Comparison of ENCODE assay signal across 8 mouse cellular contexts in the genomic region with DNA sequence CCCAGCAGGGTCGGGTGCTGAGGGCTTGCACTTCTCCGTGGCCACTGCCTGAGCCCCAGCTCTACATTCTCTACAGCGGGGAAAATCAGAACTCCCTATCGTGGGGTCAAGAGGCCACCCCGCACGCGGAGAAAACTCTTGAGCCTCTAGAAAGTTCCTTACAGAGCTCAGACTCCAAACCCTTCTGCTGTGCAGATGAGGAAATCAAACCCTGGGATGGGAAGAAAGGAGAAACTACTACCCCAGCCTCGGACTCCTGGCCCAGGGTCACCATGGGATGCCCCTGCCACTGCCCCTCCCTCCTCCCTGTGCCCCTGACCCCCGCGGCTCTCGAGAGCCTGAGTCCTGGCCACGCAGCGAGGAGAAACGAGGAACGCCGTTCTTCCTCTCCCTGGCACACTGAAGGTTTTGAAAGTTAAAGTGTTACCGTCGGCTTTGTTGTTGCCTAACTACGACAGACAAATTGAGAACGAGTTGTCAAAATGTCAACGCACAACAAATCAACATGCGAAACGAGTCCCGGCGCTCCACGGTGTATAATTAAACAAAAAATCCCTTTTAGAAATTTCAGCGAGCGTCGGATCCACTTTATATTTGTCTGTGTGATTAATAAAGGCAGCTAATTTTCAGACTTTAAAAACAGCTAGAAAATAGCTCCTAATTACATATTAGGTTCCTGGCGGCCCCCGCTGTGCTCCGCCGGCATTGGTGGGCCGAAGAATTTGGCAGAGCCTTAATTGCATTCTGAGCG. TPM values are rescaled to one million over a fixed set of nuclear protein-coding genes. Genes with fewer than 3 reads are reported as not detected.
A peak's percentile ranks its signal among the peaks of the same experiment; 100 is the strongest.
DNase-seq lines count a peak whose midpoint lies in the region; ATAC-seq and TF ChIP-seq lines count a peak whose summit lies in the region.

No protein-coding gene starts in this region.

- intact Hi-C loops in left cerebral cortex, postnatal 14 days (cut with DNase I) = no loop called here

- peak overlapping the region; percentile 20; the same call in 1 of the 2 replicates for H3K4me2 ChIP-seq in embryonic facial prominence, embryonic 13.5 days
- peak overlapping the region; percentile 30; the same call in 1 of the 2 replicates for H3K4me2 ChIP-seq in hindbrain, postnatal 0 days (ENCODE audit: low read depth, low read length)
- peak overlapping the region; percentile 0; the same call in 1 of the 2 replicates for H3K4me2 ChIP-seq in midbrain, embryonic 15.5 days

- no peaks in the 10 kb centered on the region for H3K36me3 ChIP-seq in embryonic facial prominence, embryonic 13.5 days
- no peaks in the 10 kb centered on the region for H3K36me3 ChIP-seq in hindbrain, postnatal 0 days (ENCODE audit: insufficient read depth, low read length)
- H3K36me3 ChIP-seq in midbrain, embryonic 15.5 days (replicated peaks) = no peaks in the 10 kb centered on the region

- peak; percentile 24 to 65 for DNase-seq in left cerebral cortex, postnatal 14 days (ENCODE audit: low spot score in 2 of 2)
- no peak for DNase-seq in left cerebral cortex, adult 11 months (ENCODE audit: low spot score)
- peak; percentile 55 for DNase-seq in hindbrain, postnatal 0 days (ENCODE audit: low spot score)
- no peak for DNase-seq in ovary, postnatal 36 days (ENCODE audit: low spot score)
- no peak for DNase-seq in adrenal gland, adult 18-20 months (ENCODE audit: low spot score in 2 of 2)
- no peak for DNase-seq in natural killer cell, adult 2 months (ENCODE audit: low spot score in 2 of 2)

- H3K9ac ChIP-seq in embryonic facial prominence, embryonic 13.5 days = no peak overlapping the region
- no peak overlapping the region for H3K9ac ChIP-seq in hindbrain, postnatal 0 days (replicated peaks; ENCODE audit: low read length)
- no peak overlapping the region for H3K9ac ChIP-seq in midbrain, embryonic 15.5 days

- no peak overlapping the region for H3K27ac ChIP-seq in embryonic facial prominence, embryonic 13.5 days
- no peak overlapping the region for H3K27ac ChIP-seq in hindbrain, postnatal 0 days
- H3K27ac ChIP-seq in midbrain, embryonic 15.5 days = peak overlapping the region; percentile 0; the same call in 1 of the 2 replicates

- H3K27me3 ChIP-seq in embryonic facial prominence, embryonic 13.5 days = peaks cover 16% of the 10 kb centered on the region; the same call in 1 of the 2 replicates
- no peaks in the 10 kb centered on the region for H3K27me3 ChIP-seq in hindbrain, postnatal 0 days (ENCODE audit: insufficient read depth, low read length)
- 0 out of 2 replicates have a peak, but pooled peaks cover 2% of the 10 kb centered on the region for H3K27me3 ChIP-seq in midbrain, embryonic 15.5 days (replicated peaks)

- no peak for TF ChIP-seq CTCF in hindbrain, postnatal 0 days (IDR thresholded peaks at IDR 0.05; ENCODE audit: low read depth)

- ATAC-seq in embryonic facial prominence, embryonic 13.5 days (ENCODE audit: insufficient number of reproducible peaks, insufficient read depth, low FRiP score, low TSS enrichment, low read depth) = no peak
- no peak for ATAC-seq in hindbrain, postnatal 0 days
- ATAC-seq in midbrain, embryonic 15.5 days (replicated peaks) = no peak

- no peaks in the 10 kb centered on the region for H3K9me3 ChIP-seq in embryonic facial prominence, embryonic 13.5 days
- H3K9me3 ChIP-seq in hindbrain, postnatal 0 days (ENCODE audit: low read length) = no peaks in the 10 kb centered on the region
- H3K9me3 ChIP-seq in midbrain, embryonic 15.5 days = no peaks in the 10 kb centered on the region

- no peak overlapping the region for H3K4me3 ChIP-seq in embryonic facial prominence, embryonic 13.5 days
- H3K4me3 ChIP-seq in hindbrain, postnatal 0 days (ENCODE audit: low read length) = no peak overlapping the region
- no peak overlapping the region for H3K4me3 ChIP-seq in midbrain, embryonic 15.5 days

- peaks cover 10% of the 10 kb centered on the region; the same call in 1 of the 2 replicates for H3K4me1 ChIP-seq in embryonic facial prominence, embryonic 13.5 days
- H3K4me1 ChIP-seq in hindbrain, postnatal 0 days (ENCODE audit: insufficient read depth, low read length) = no peaks in the 10 kb centered on the region
- H3K4me1 ChIP-seq in midbrain, embryonic 15.5 days = peaks cover 15% of the 10 kb centered on the region

- 44% methylated on average over 35 of the region's 35 CpGs for WGBS in embryonic facial prominence, embryonic 13.5 days
- WGBS in hindbrain, postnatal 0 days = 25% methylated on average over 35 of the region's 35 CpGs
- 36% methylated on average over 35 of the region's 35 CpGs for WGBS in midbrain, embryonic 15.5 days

RNA-seq across cellular contexts. Expression of a gene that starts 30.8 kb away (rescaled TPM):
- total RNA-seq in left cerebral cortex, postnatal 14 days (2021) = 10 to 100 TPM; 37.7 to 38.9 TPM
- 42.4 and 49.0 TPM in 2 replicates for polyA plus RNA-seq in embryonic facial prominence, embryonic 13.5 days (2015; fragmentation: Nextera tagmentation; extraction: Ambion mirVana)
- 143 and 146 TPM in 2 replicates for total RNA-seq in hindbrain, postnatal 0 days (2014; rRNA removed)
- polyA plus RNA-seq in hindbrain, postnatal 0 days (2015; fragmentation: Nextera tagmentation; extraction: Ambion mirVana) = 69.8 and 71.9 TPM in 2 replicates
- polyA plus RNA-seq in midbrain, embryonic 15.5 days (2015; fragmentation: Nextera tagmentation; extraction: Ambion mirVana) = 63.8 and 69.7 TPM in 2 replicates
- 10 to 100 TPM; 26.1 to 44.5 TPM for total RNA-seq in adrenal gland, adult 18-20 months (2021)

RNA-seq across cellular contexts. Expression of a gene that starts 31.1 kb away (rescaled TPM):
- total RNA-seq in left cerebral cortex, postnatal 14 days (2021) = 10 to 100 TPM; 23.5 to 24.1 TPM
- 32.1 and 33.1 TPM in 2 replicates for polyA plus RNA-seq in embryonic facial prominence, embryonic 13.5 days (2015; fragmentation: Nextera tagmentation; extraction: Ambion mirVana)
- total RNA-seq in hindbrain, postnatal 0 days (2014; rRNA removed) = 34.4 and 39.1 TPM in 2 replicates
- polyA plus RNA-seq in hindbrain, postnatal 0 days (2015; fragmentation: Nextera tagmentation; extraction: Ambion mirVana) = 35.9 and 36.8 TPM in 2 replicates
- 31.6 and 32.8 TPM in 2 replicates for polyA plus RNA-seq in midbrain, embryonic 15.5 days (2015; fragmentation: Nextera tagmentation; extraction: Ambion mirVana)
- 10 to 100 TPM; 19.4 to 29.9 TPM for total RNA-seq in adrenal gland, adult 18-20 months (2021)

Comparison
In these comparisons a context has a peak if more than half of its experiments do, and no peak if none do; other contexts are left out.
1. DNase-seq: peak in left cerebral cortex, postnatal 14 days (2 of 2) and hindbrain, postnatal 0 days (single experiment); none in left cerebral cortex, adult 11 months (single experiment), ovary, postnatal 36 days (single experiment), adrenal gland, adult 18-20 months (0 of 2) and natural killer cell, adult 2 months (0 of 2).
2. Peak in every context shown above with its lines, with median percentiles within 50 percentile points of each other: H3K4me2 ChIP-seq.